In genomic region chr1:157039016-157039835, GRCm38 (mm10) we compare ENCODE assay signal across 8 mouse cellular contexts.
A peak's percentile ranks its signal among the peaks of the same experiment; 100 is the strongest.
DNase-seq lines count a peak whose midpoint lies in the region; ATAC-seq and TF ChIP-seq lines count a peak whose summit lies in the region.

No protein-coding gene starts in this region.

- DNase-seq in gastrocnemius, postnatal 4 days (ENCODE audit: low spot score in 2 of 2) = peak; percentile 29 to 63
- no peak for DNase-seq in gastrocnemius, adult 18-20 months (ENCODE audit: low spot score)
- peak; percentile 92 for DNase-seq in midbrain, embryonic 11.5 days (ENCODE audit: low spot score, missing footprints)

- WGBS in bone marrow, adult 2 months = 5% methylated on average over 14 of the region's 14 CpGs
- 30% methylated on average over 14 of the region's 14 CpGs for WGBS in limb, embryonic 13.5 days
- 18% methylated on average over 14 of the region's 14 CpGs for WGBS in midbrain, embryonic 11.5 days
- WGBS in stomach, embryonic 14.5 days = 12% methylated on average over 14 of the region's 14 CpGs

- H3K36me3 ChIP-seq in limb, embryonic 13.5 days = no peaks in the 10 kb centered on the region
- H3K36me3 ChIP-seq in midbrain, embryonic 11.5 days (ENCODE audit: control insufficient read depth, insufficient read depth, low read length) = no peaks in the 10 kb centered on the region
- no peaks in the 10 kb centered on the region for H3K36me3 ChIP-seq in stomach, embryonic 14.5 days (ENCODE audit: control insufficient read depth, insufficient read depth, low read length)

- peak overlapping the region; percentile 19 for H3K4me3 ChIP-seq in bone marrow, adult 2 months (replicated peaks; ENCODE audit: control insufficient read depth, low read depth, low read length)
- no peak overlapping the region for H3K4me3 ChIP-seq in limb, embryonic 13.5 days
- no peak overlapping the region for H3K4me3 ChIP-seq in midbrain, embryonic 11.5 days (ENCODE audit: low read depth, low read length)
- no peak overlapping the region for H3K4me3 ChIP-seq in stomach, embryonic 14.5 days (ENCODE audit: low read depth, low read length)

- peak; percentile 89 for ATAC-seq in erythroblast, adult 5-6 weeks (replicated peaks; ENCODE audit: low FRiP score, poor library complexity, severe bottlenecking)
- ATAC-seq in hematopoietic stem cell, adult 5-6 weeks (replicated peaks in 1 of 2; ENCODE audit: insufficient read depth in 1 of 2, low FRiP score in 2 of 2, low TSS enrichment in 1 of 2, low read depth in 1 of 2, poor library complexity in 2 of 2, severe bottlenecking in 2 of 2) = peak; percentile 89 to 92
- peak; percentile 52; the same call in 1 of the 2 replicates for ATAC-seq in limb, embryonic 13.5 days (ENCODE audit: low FRiP score, low read depth)
- peak; percentile 84 for ATAC-seq in midbrain, embryonic 11.5 days (ENCODE audit: low FRiP score)
- peak; percentile 56; the same call in 1 of the 2 replicates for ATAC-seq in stomach, embryonic 14.5 days (ENCODE audit: insufficient number of reproducible peaks, insufficient read depth, low FRiP score, low read depth)

- TF ChIP-seq POLR2A in bone marrow, adult 2 months (IDR thresholded peaks at IDR 0.05; ENCODE audit: borderline replicate concordance, control insufficient read depth, low read depth, low read length) = no peak

- H3K9ac ChIP-seq in limb, embryonic 13.5 days = no peak overlapping the region
- H3K9ac ChIP-seq in midbrain, embryonic 11.5 days (ENCODE audit: low read length) = no peak overlapping the region
- H3K9ac ChIP-seq in stomach, embryonic 14.5 days (replicated peaks; ENCODE audit: low read depth, low read length) = no peak overlapping the region

- H3K27ac ChIP-seq in bone marrow, adult 2 months (ENCODE audit: control insufficient read depth, insufficient read depth, low read depth, low read length, poor library complexity) = peak overlapping the region; percentile 62
- H3K27ac ChIP-seq in limb, embryonic 13.5 days = no peak overlapping the region; the same call in 1 of the 2 replicates
- H3K27ac ChIP-seq in midbrain, embryonic 11.5 days (ENCODE audit: low read depth, low read length) = peak overlapping the region; percentile 55
- peak overlapping the region; percentile 39; the same call in 1 of the 2 replicates for H3K27ac ChIP-seq in stomach, embryonic 14.5 days (ENCODE audit: low read length)

- H3K27me3 ChIP-seq in limb, embryonic 13.5 days = no peaks in the 10 kb centered on the region
- H3K27me3 ChIP-seq in midbrain, embryonic 11.5 days (ENCODE audit: control insufficient read depth, insufficient read depth, low read length) = no peaks in the 10 kb centered on the region
- H3K27me3 ChIP-seq in stomach, embryonic 14.5 days (ENCODE audit: control insufficient read depth, insufficient read depth, low read length) = no peaks in the 10 kb centered on the region

- H3K4me2 ChIP-seq in limb, embryonic 13.5 days (replicated peaks) = peak overlapping the region; percentile 35
- peak overlapping the region; percentile 14 for H3K4me2 ChIP-seq in midbrain, embryonic 11.5 days
- H3K4me2 ChIP-seq in stomach, embryonic 14.5 days (replicated peaks; ENCODE audit: low read depth, low read length) = peak overlapping the region; percentile 27; the same call in 1 of the 2 replicates

- no peak for TF ChIP-seq CTCF in bone marrow, adult 2 months (IDR thresholded peaks at IDR 0.05; ENCODE audit: control insufficient read depth, insufficient read depth, low read length)

- no peaks in the 10 kb centered on the region for H3K9me3 ChIP-seq in limb, embryonic 13.5 days
- H3K9me3 ChIP-seq in midbrain, embryonic 11.5 days (ENCODE audit: control insufficient read depth, low read length) = no peaks in the 10 kb centered on the region
- H3K9me3 ChIP-seq in stomach, embryonic 14.5 days (ENCODE audit: control insufficient read depth, low read depth, low read length) = no peaks in the 10 kb centered on the region

- H3K4me1 ChIP-seq in bone marrow, adult 2 months (ENCODE audit: control insufficient read depth, insufficient read depth, low read length) = peaks cover 5% of the 10 kb centered on the region; the same call in 1 of the 2 replicates
- peaks cover 21% of the 10 kb centered on the region for H3K4me1 ChIP-seq in limb, embryonic 13.5 days
- H3K4me1 ChIP-seq in midbrain, embryonic 11.5 days (ENCODE audit: control insufficient read depth, insufficient read depth, low read length) = peaks cover 22% of the 10 kb centered on the region
- H3K4me1 ChIP-seq in stomach, embryonic 14.5 days (ENCODE audit: control insufficient read depth, insufficient read depth, low read length) = peaks cover 21% of the 10 kb centered on the region; the same call in 1 of the 2 replicates
